Comparison of ENCODE assay signal across 8 mouse cellular contexts in the genomic region with DNA sequence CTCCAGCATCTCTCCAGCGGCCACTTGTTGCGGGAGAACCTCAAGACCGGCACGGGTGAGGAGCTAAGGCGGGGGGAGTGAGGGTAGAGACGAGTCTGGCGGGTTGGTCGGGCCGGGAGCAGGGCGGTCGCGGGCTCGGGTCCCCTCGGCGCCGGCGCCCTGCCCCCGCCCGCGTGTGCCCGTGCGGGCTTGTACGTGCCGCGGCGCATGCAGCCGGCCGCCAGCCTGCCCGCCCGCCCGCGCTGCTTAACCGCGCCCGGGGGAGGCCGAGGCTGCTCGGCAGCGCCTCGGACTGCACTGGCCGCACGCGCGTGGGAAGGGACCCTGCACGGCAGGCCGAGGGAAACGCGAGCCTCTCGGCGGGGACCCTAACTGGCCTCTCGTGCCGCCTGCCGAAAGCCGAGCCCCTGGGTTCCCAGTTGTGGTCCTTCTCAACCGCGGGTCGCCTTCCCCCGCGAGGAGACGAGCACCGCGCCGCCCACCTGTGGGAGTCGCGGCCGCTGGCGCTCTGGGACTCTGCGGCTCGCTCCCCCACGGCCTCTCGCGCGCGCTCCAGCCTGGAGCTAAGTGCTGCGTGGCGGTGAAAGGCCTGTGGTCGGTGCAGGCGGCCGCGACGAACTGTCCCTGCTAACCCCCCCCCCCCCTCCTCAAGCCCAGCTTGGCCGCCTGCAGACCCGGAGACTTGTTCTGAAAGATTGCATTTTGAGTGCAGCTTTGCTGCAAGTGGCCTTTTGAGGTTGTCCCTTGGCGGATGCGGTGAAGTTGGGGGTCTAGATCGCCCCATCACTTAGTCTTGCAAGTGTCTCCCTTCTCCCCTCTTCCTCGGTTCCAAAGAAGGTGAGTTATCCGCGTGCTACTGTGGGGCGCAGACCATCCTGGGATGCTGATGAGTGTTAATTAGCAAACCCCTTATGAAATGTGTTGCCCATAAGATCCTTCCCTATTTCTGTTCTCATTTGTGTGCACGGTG. TPM values are rescaled to one million over a fixed set of nuclear protein-coding genes. Genes with fewer than 3 reads are reported as not detected.
DNase-seq lines count a peak whose midpoint lies in the region; ATAC-seq and TF ChIP-seq lines count a peak whose summit lies in the region.

No protein-coding gene starts in this region.

- peak; percentile 72 for ATAC-seq in heart, embryonic 12.5 days (ENCODE audit: insufficient number of reproducible peaks, low FRiP score)
- ATAC-seq in heart, embryonic 15.5 days (replicated peaks; ENCODE audit: insufficient number of reproducible peaks, insufficient read depth, low FRiP score, low read depth) = peak; percentile 81
- ATAC-seq in liver, embryonic 15.5 days (ENCODE audit: insufficient read depth) = peak; percentile 53

- dilution Hi-C loops in CH12.LX (cut with MboI; ENCODE audit: extremely low pct_ligation_motif_present, extremely low pct_unique_long_range_greater_than_20kb, low sequenced_read_pairs) = no loop called here

- peaks cover 8% of the 10 kb centered on the region for H3K36me3 ChIP-seq in heart, embryonic 12.5 days
- peaks cover 0 to 6% of the 10 kb centered on the region in 2 experiments for H3K36me3 ChIP-seq in CH12.LX (replicated peaks in 1 of 2; ENCODE audit: control insufficient read depth in 1 of 2, insufficient read depth in 1 of 2, low read length in 1 of 2)
- H3K36me3 ChIP-seq in heart, embryonic 15.5 days = no peaks in the 10 kb centered on the region
- no peaks in the 10 kb centered on the region for H3K36me3 ChIP-seq in liver, embryonic 15.5 days (replicated peaks)
- H3K36me3 ChIP-seq in small intestine, adult 2 months (ENCODE audit: control insufficient read depth, insufficient read depth, low read length) = no peaks in the 10 kb centered on the region

- H3K9ac ChIP-seq in heart, embryonic 12.5 days = peak overlapping the region; percentile 92
- peak overlapping the region; percentile 9; the same call in 1 of the 2 replicates for H3K9ac ChIP-seq in CH12.LX (ENCODE audit: insufficient read depth, low read depth)
- peak overlapping the region; percentile 93 for H3K9ac ChIP-seq in heart, embryonic 15.5 days
- H3K9ac ChIP-seq in liver, embryonic 15.5 days = peak overlapping the region; percentile 54

- DNase-seq in heart, adult 11 months = no peak
- DNase-seq in CH12.LX (ENCODE audit: extremely low read depth) = no peak
- peak; percentile 38 for DNase-seq in cerebellum, adult 9-10 months
- no peak for DNase-seq in layer of hippocampus, postnatal 36 days

- no peak for TF ChIP-seq EP300 in CH12.LX (IDR thresholded peaks at IDR 0.05; ENCODE audit: low read length)

- no peak for TF ChIP-seq POLR2A in CH12.LX (IDR thresholded peaks at IDR 0.05; ENCODE audit: low read depth, low read length)
- TF ChIP-seq POLR2A in small intestine, adult 2 months (IDR thresholded peaks at IDR 0.05; ENCODE audit: low read depth, low read length) = no peak

- peak overlapping the region; percentile 96 for H3K4me2 ChIP-seq in heart, embryonic 12.5 days
- peak overlapping the region; percentile 100 for H3K4me2 ChIP-seq in CH12.LX (ENCODE audit: insufficient read depth, low read depth, poor library complexity, severe bottlenecking)
- peak overlapping the region; percentile 82 for H3K4me2 ChIP-seq in heart, embryonic 15.5 days
- H3K4me2 ChIP-seq in liver, embryonic 15.5 days = peak overlapping the region; percentile 83

- TF ChIP-seq RAD21 in CH12.LX (IDR thresholded peaks at IDR 0.05; ENCODE audit: low read depth, low read length) = no peak

- peaks cover 29% of the 10 kb centered on the region for H3K4me1 ChIP-seq in heart, embryonic 12.5 days (replicated peaks)
- peaks cover 0 to 15% of the 10 kb centered on the region in 2 experiments; a peak in 2 of 4 replicates for H3K4me1 ChIP-seq in CH12.LX (ENCODE audit: control insufficient read depth in 1 of 2, insufficient read depth in 2 of 2)
- H3K4me1 ChIP-seq in heart, embryonic 15.5 days (replicated peaks) = peaks cover 11% of the 10 kb centered on the region
- 0 out of 2 replicates have a peak, but pooled peaks cover 10% of the 10 kb centered on the region for H3K4me1 ChIP-seq in liver, embryonic 15.5 days (replicated peaks)
- no peaks in the 10 kb centered on the region; the same call in 1 of the 2 replicates for H3K4me1 ChIP-seq in small intestine, adult 2 months (ENCODE audit: control insufficient read depth, insufficient read depth, insufficient read length, low read length)

- 1% methylated on average over 76 of the region's 90 CpGs for WGBS in heart, embryonic 12.5 days
- WGBS in heart, embryonic 15.5 days = 2% methylated on average over 90 of the region's 90 CpGs
- 2% methylated on average over 90 of the region's 90 CpGs for WGBS in liver, embryonic 15.5 days (ENCODE audit: insufficient replicate concordance)
- 5% methylated on average over 90 of the region's 90 CpGs for WGBS in small intestine, adult 2 months

- TF ChIP-seq CTCF in CH12.LX (conservative IDR thresholded peaks at IDR 0.05 in 1 of 2, IDR thresholded peaks at IDR 0.05 in 1 of 2; ENCODE audit: low read depth in 2 of 2, low read length in 2 of 2) = no peak
- TF ChIP-seq CTCF in small intestine, adult 2 months (IDR thresholded peaks at IDR 0.05; ENCODE audit: extremely low read depth, insufficient read length, insufficient replicate concordance, low read depth, low read length) = no peak

- H3K27me3 ChIP-seq in heart, embryonic 12.5 days (replicated peaks) = no peaks in the 10 kb centered on the region
- peaks cover 2% of the 10 kb centered on the region for H3K27me3 ChIP-seq in CH12.LX (replicated peaks)
- no peaks in the 10 kb centered on the region for H3K27me3 ChIP-seq in heart, embryonic 15.5 days
- H3K27me3 ChIP-seq in liver, embryonic 15.5 days = peaks cover 41% of the 10 kb centered on the region
- peaks cover 25% of the 10 kb centered on the region for H3K27me3 ChIP-seq in small intestine, adult 2 months (ENCODE audit: control insufficient read depth, insufficient read depth, low read length)

- H3K27ac ChIP-seq in heart, embryonic 12.5 days (ENCODE audit: poor library complexity, severe bottlenecking) = peak overlapping the region; percentile 74
- H3K27ac ChIP-seq in CH12.LX (ENCODE audit: insufficient read depth, low read depth) = no peak overlapping the region
- peak overlapping the region; percentile 72 for H3K27ac ChIP-seq in heart, embryonic 15.5 days
- H3K27ac ChIP-seq in liver, embryonic 15.5 days (replicated peaks) = 0 out of 2 replicates have a peak overlapping the region, but pooled peaks have one; percentile 19
- H3K27ac ChIP-seq in small intestine, adult 2 months (ENCODE audit: insufficient read depth, low read depth, low read length) = no peak overlapping the region

- in situ Hi-C loops in CH12.LX (cut with MboI; ENCODE audit: low pct_ligation_motif_present, low pct_unique_long_range_greater_than_20kb, low sequenced_read_pairs) = no loop called here

- no peaks in the 10 kb centered on the region for H3K9me3 ChIP-seq in heart, embryonic 12.5 days (replicated peaks)
- H3K9me3 ChIP-seq in CH12.LX (replicated peaks; ENCODE audit: low read length) = no peaks in the 10 kb centered on the region
- H3K9me3 ChIP-seq in heart, embryonic 15.5 days (replicated peaks) = no peaks in the 10 kb centered on the region
- no peaks in the 10 kb centered on the region for H3K9me3 ChIP-seq in liver, embryonic 15.5 days (replicated peaks)

- peak overlapping the region; percentile 89 for H3K4me3 ChIP-seq in heart, embryonic 12.5 days
- peak overlapping the region; percentile 57 to 85 (median 73) for H3K4me3 ChIP-seq in CH12.LX (replicated peaks in 1 of 3; ENCODE audit: low read depth in 2 of 3, low read length in 2 of 3, poor library complexity in 1 of 3)
- peak overlapping the region; percentile 93 for H3K4me3 ChIP-seq in heart, embryonic 15.5 days
- peak overlapping the region; percentile 61 for H3K4me3 ChIP-seq in liver, embryonic 15.5 days (replicated peaks)
- peak overlapping the region; percentile 47 for H3K4me3 ChIP-seq in small intestine, adult 2 months (ENCODE audit: low read depth, low read length)

- no peaks in the 10 kb centered on the region for H3K79me2 ChIP-seq in CH12.LX (replicated peaks; ENCODE audit: control insufficient read depth, extremely low read depth, insufficient read depth, poor library complexity, severe bottlenecking)

TF ChIP-seq in CH12.LX, 34 proteins besides CTCF, POLR2A, EP300 and RAD21:
- TF ChIP-seq MAX (IDR thresholded peaks at IDR 0.05; ENCODE audit: low read length) (no peak), HCFC1 (IDR thresholded peaks at IDR 0.05; ENCODE audit: low read depth, low read length) (no peak), SIN3A (IDR thresholded peaks at IDR 0.05; ENCODE audit: low read length) (no peak), ZMIZ1 (IDR thresholded peaks at IDR 0.05; ENCODE audit: low read depth, low read length) (no peak), CHD2 (IDR thresholded peaks at IDR 0.05; ENCODE audit: low read length) (no peak), GABPA (IDR thresholded peaks at IDR 0.05; ENCODE audit: insufficient replicate concordance, low read depth, low read length) (no peak), PAX5 (IDR thresholded peaks at IDR 0.05; ENCODE audit: low read length) (no peak), BHLHE40 (IDR thresholded peaks at IDR 0.05; ENCODE audit: low read depth, low read length) (peak; percentile 14; the same call in 1 of the 2 replicates), UBTF (IDR thresholded peaks at IDR 0.05; ENCODE audit: low read depth, low read length) (peak; percentile 80), MAZ (IDR thresholded peaks at IDR 0.05; ENCODE audit: low read depth, low read length) (no peak), USF2 (conservative IDR thresholded peaks at IDR 0.05; ENCODE audit: low read depth, low read length) (no peak), JUN (IDR thresholded peaks at IDR 0.05; ENCODE audit: insufficient read depth, low read depth, low read length) (no peak), IRF4 (IDR thresholded peaks at IDR 0.05; ENCODE audit: low read depth, low read length) (no peak)
TF ChIP-seq in CH12.LX: peak in this region for 2.

RNA-seq across cellular contexts. Expression of a gene that starts 1.1 kb away (rescaled TPM):
- 30.1 and 32.6 TPM in 2 replicates for polyA plus RNA-seq in heart, embryonic 12.5 days (2016; fragmentation: Nextera tagmentation; extraction: Ambion mirVana)
- 12.5 and 23.0 TPM in 2 replicates for total RNA-seq in CH12.LX (2012; rRNA removed)
- total RNA-seq in CH12.LX (2014; rRNA removed) = 42.4 and 49.4 TPM in 2 replicates
- polyA plus RNA-seq in CH12.LX (2012; ENCODE audit: insufficient read length, low read depth) = 10.6 and 11.8 TPM in 2 replicates
- polyA plus RNA-seq in heart, embryonic 15.5 days (2015; fragmentation: Nextera tagmentation; extraction: Ambion mirVana) = 19.7 and 21.3 TPM in 2 replicates
- polyA plus RNA-seq in liver, embryonic 15.5 days (2015; fragmentation: Nextera tagmentation; extraction: Ambion mirVana) = 14.9 and 17.8 TPM in 2 replicates
- polyA plus RNA-seq in small intestine, adult 2 months (2012; rRNA removed) = 0.20 and 0.30 TPM in 2 replicates
- total RNA-seq in layer of hippocampus, postnatal 36 days (2021) = 10 to 100 TPM; 78.1 to 95.3 TPM

Comparison
In these comparisons a context has a peak if more than half of its experiments do, and no peak if none do; other contexts are left out.
1. H3K27ac ChIP-seq: peak in heart, embryonic 12.5 days (single experiment), heart, embryonic 15.5 days (single experiment) and liver, embryonic 15.5 days (single experiment); none in CH12.LX (single experiment) and small intestine, adult 2 months (single experiment).
2. H3K9ac ChIP-seq: peak in every context shown above with its lines; median percentile 93 in heart, embryonic 15.5 days; 92 in heart, embryonic 12.5 days; 54 in liver, embryonic 15.5 days; 9 in CH12.LX.
3. Peak in every context shown above with its lines, with median percentiles within 50 percentile points of each other: ATAC-seq, H3K4me2 ChIP-seq and H3K4me3 ChIP-seq.